Mouse (Mus musculus): ENCODE data around the gene Ddx5. TPM values are rescaled to one million over a fixed set of nuclear protein-coding genes. Genes with fewer than 3 reads are reported as not detected.

Gene Ddx5
- polyA plus RNA-seq, 1 experiment = 218 TPM

DNA sequence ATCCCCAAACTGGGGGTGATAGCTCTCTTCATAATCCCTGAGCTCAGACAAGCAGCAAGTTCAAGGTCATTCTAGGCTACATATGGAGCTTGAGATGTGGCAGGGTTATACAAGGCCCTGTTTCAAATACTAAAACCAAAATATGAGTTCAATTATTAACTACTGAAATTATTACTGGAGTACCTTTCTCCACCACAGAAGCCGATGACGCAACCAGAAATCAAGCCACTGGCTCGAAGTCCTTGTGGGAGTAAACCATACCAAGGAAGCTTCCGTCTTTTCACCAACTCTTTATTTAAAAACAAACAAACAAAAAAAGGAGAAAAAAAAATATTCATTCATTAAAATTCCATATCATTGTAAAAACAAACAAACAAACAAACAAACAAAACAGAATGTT is 12.0 kb downstream of the Ddx5 start:
- peaks cover 36% of the 10 kb centered on the region for H3K79me2 ChIP-seq (ENCODE audit: control insufficient read depth, insufficient read depth)
- peaks cover 77% of the 10 kb centered on the region for H3K36me3 ChIP-seq (ENCODE audit: control insufficient read depth, insufficient read depth)
- no peak overlapping the region for H3ac ChIP-seq (ENCODE audit: control insufficient read depth, insufficient read length, low read depth)
- H3K27me3 ChIP-seq (ENCODE audit: control insufficient read depth, insufficient read depth, insufficient read length) = no peaks in the 10 kb centered on the region
- peaks cover 11% of the 10 kb centered on the region for H3K79me3 ChIP-seq (ENCODE audit: low read depth)
- TF ChIP-seq MAX (IDR thresholded peaks at IDR 0.05) (no peak), CEBPB (IDR thresholded peaks at IDR 0.05; ENCODE audit: low read depth) (peak; percentile 69)
- H3K4me3 ChIP-seq (ENCODE audit: insufficient read depth, poor library complexity, severe bottlenecking) = no peak overlapping the region

DNA sequence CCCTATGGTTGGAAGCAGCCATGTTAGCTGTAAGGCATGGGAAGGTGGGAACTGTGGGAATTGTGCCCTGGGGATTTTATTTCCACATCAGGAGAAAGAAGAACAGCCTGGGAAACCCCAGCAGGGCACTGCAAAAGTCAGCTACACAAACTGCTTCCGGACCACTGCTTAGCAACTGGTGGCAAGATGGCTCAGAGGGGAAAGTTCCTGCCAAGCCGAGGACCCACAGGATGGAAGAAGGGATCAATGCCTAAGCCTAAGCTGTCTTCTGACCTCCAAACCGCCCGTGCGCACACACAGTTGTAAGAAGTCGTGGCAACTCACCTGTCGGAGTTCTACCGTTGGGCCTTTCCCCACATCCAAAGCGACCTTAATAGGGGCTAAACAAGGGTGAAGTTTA is 15.9 kb downstream of the Ddx5 start:
- H3K36me3 ChIP-seq (ENCODE audit: control insufficient read depth, insufficient read depth) = peaks cover 89% of the 10 kb centered on the region
- H3ac ChIP-seq (ENCODE audit: control insufficient read depth, insufficient read length, low read depth) = no peak overlapping the region
- no peak for TF ChIP-seq CEBPB (IDR thresholded peaks at IDR 0.05; ENCODE audit: low read depth)
- no peak for TF ChIP-seq MYOD1 (IDR thresholded peaks at IDR 0.05; ENCODE audit: control insufficient read depth, insufficient read length, low read depth)
- TF ChIP-seq USF1 (IDR thresholded peaks at IDR 0.05; ENCODE audit: low read depth) = no peak
- no peak for TF ChIP-seq CTCF (IDR thresholded peaks at IDR 0.05; ENCODE audit: control insufficient read depth, insufficient read depth, insufficient read length)
- TF ChIP-seq FOSL1 (IDR thresholded peaks at IDR 0.05; ENCODE audit: insufficient read depth, low read length, poor library complexity, severe bottlenecking) = no peak
- no peak for TF ChIP-seq MAX (IDR thresholded peaks at IDR 0.05)
- no peak for TF ChIP-seq MYOG (IDR thresholded peaks at IDR 0.05; ENCODE audit: control insufficient read depth, extremely low read depth, insufficient read length)
- H3K79me2 ChIP-seq (ENCODE audit: control insufficient read depth, insufficient read depth) = peaks cover 19% of the 10 kb centered on the region
- H3K27me3 ChIP-seq (ENCODE audit: control insufficient read depth, insufficient read depth, insufficient read length) = no peaks in the 10 kb centered on the region
- no peak overlapping the region for H3K4me3 ChIP-seq (ENCODE audit: insufficient read depth, poor library complexity, severe bottlenecking)
- peaks cover 6% of the 10 kb centered on the region for H3K79me3 ChIP-seq (ENCODE audit: low read depth)

DNA sequence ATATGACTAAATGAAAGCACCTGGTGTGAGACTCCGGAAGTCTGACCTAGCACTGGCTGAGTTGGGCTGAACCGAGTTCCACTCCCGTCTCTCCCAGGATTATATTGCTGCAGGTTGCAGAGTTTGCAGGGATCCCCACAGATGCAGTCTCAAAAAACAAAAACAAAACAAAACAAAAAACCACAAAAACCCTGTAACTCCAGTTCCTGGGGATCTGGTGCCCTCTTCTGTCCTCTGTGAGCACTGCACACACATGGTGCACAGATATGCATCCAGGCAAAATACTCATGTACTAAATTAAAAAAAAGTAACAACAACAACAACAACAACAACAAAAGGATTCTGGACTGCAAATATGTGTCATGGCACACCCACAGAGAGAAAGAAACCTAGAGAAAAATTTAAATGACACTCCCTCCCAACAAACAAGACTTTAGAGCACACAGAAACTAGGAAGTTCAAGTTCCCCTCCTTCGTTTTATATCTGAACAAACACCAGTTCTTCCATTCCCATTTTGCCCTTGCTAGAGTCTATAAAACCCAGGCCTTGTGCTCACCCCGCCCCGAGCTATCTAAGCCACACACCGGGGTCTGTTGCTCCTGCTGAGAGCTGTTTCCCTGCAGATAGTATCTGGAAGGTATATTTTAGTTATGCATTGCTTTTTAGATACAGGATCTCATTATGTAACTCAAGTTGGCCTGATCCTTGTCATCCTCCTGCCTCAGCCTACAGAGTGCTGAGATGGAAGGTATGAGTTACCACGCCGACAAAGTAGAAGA is 18.6 kb downstream of the Ddx5 start:
- H3K36me3 ChIP-seq (ENCODE audit: control insufficient read depth, insufficient read depth) = peaks cover 92% of the 10 kb centered on the region
- no peak overlapping the region for H3ac ChIP-seq (ENCODE audit: control insufficient read depth, insufficient read length, low read depth)
- TF ChIP-seq MYOG (IDR thresholded peaks at IDR 0.05; ENCODE audit: control insufficient read depth, extremely low read depth, insufficient read length) = no peak
- no peak for TF ChIP-seq USF1 (IDR thresholded peaks at IDR 0.05; ENCODE audit: low read depth)
- H3K27me3 ChIP-seq (ENCODE audit: control insufficient read depth, insufficient read depth, insufficient read length) = no peaks in the 10 kb centered on the region
- H3K79me2 ChIP-seq (ENCODE audit: control insufficient read depth, insufficient read depth) = no peaks in the 10 kb centered on the region
- H3K79me3 ChIP-seq (ENCODE audit: low read depth) = no peaks in the 10 kb centered on the region
- H3K4me3 ChIP-seq (ENCODE audit: insufficient read depth, poor library complexity, severe bottlenecking) = no peak overlapping the region

DNA sequence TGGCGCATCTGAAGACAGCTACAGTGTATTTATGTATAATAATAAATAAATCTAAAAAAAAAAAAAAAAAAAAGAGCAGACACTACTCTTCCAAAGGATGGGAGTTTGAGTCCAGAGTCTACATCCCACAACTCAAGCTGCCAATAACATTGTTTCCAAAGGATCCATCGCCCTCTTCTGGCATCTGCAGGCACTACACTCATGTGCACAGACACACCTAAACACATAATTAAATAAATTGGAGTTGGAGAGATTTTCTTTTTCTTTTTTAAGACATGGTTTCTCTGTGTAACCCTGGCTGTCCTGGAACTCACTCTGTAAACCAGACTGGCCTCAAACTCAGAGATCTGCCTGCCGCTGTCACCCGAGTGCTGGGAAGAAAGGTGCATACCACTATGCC is 21.5 kb downstream of the Ddx5 start:
- peaks cover 76% of the 10 kb centered on the region for H3K36me3 ChIP-seq (ENCODE audit: control insufficient read depth, insufficient read depth)
- TF ChIP-seq FOSL1 (IDR thresholded peaks at IDR 0.05; ENCODE audit: insufficient read depth, low read length, poor library complexity, severe bottlenecking) (no peak), MAX (IDR thresholded peaks at IDR 0.05) (no peak), MYOG (IDR thresholded peaks at IDR 0.05; ENCODE audit: control insufficient read depth, extremely low read depth, insufficient read length) (no peak)

DNA sequence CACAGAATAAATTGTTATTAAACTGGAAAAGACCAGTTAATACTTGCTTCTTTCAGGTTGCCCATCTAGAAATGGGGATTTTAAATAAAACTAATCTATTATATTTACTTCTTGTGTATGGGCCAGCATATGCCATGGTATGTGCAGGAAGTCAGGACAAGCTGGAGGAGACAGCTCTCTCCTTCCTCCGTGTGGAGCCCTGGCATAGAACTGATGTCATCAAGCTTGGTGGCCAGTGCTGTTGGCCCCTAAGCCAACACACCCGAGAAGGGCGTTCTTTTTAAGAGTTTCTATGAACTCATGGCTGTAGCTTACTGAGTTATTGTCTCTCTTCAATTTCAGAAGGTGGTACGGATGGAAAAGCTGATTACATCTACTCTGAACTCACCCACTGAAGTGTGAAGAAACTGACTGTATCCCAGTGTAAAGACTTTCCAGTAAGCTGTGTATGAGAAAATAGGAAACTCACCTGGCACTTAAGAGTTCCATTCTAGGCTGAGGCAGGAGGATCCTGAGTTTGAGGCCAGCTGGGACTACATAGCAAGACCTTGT is 22.3 kb downstream of the Ddx5 start:
- H3K36me3 ChIP-seq (ENCODE audit: control insufficient read depth, insufficient read depth) = peaks cover 67% of the 10 kb centered on the region
- no peak for TF ChIP-seq MYOG (IDR thresholded peaks at IDR 0.05; ENCODE audit: control insufficient read depth, extremely low read depth, insufficient read length)
- no peak for TF ChIP-seq MAX (IDR thresholded peaks at IDR 0.05)

More for the DNA sequence above, 21.5 kb downstream of the Ddx5 start:
- Histone ChIP-seq H3K4me3 (ENCODE audit: insufficient read depth, poor library complexity, severe bottlenecking) (no peak overlapping the region), H3K27me3 (ENCODE audit: control insufficient read depth, insufficient read depth, insufficient read length) (no peaks in the 10 kb centered on the region), H3ac (ENCODE audit: control insufficient read depth, insufficient read length, low read depth) (no peak overlapping the region), H3K79me3 (ENCODE audit: low read depth) (no peaks in the 10 kb centered on the region), H3K79me2 (ENCODE audit: control insufficient read depth, insufficient read depth) (no peaks in the 10 kb centered on the region)

DNA sequence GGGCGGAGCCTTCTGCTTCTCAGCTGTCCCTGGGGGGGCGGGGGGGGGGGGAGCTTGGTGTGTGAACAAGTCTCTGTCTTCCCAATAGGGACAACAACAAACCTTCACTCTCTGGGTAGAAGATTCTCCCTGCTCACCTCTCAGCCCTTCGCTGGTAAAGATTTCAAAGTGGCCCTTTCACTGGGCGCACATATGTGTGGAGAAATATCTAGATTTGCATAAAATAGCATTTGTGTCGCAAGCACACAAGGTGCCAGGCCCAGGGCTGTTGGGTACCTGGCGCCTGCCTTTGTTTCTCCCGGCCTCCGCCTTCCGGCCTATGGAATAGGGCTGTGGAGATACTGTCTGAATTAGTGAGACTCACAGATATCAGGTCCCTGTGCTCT is 26.2 kb downstream of the Ddx5 start:
- TF ChIP-seq USF1 (IDR thresholded peaks at IDR 0.05; ENCODE audit: low read depth) (no peak), MYOD1 (IDR thresholded peaks at IDR 0.05; ENCODE audit: control insufficient read depth, insufficient read length, low read depth) (no peak), FOSL1 (IDR thresholded peaks at IDR 0.05; ENCODE audit: insufficient read depth, low read length, poor library complexity, severe bottlenecking) (no peak), MYOG (IDR thresholded peaks at IDR 0.05; ENCODE audit: control insufficient read depth, extremely low read depth, insufficient read length) (no peak)
- no peaks in the 10 kb centered on the region for H3K79me3 ChIP-seq (ENCODE audit: low read depth)
- no peak overlapping the region for H3ac ChIP-seq (ENCODE audit: control insufficient read depth, insufficient read length, low read depth)
- peaks cover 30% of the 10 kb centered on the region for H3K36me3 ChIP-seq (ENCODE audit: control insufficient read depth, insufficient read depth)
- H3K27me3 ChIP-seq (ENCODE audit: control insufficient read depth, insufficient read depth, insufficient read length) = no peaks in the 10 kb centered on the region
- no peaks in the 10 kb centered on the region for H3K79me2 ChIP-seq (ENCODE audit: control insufficient read depth, insufficient read depth)
- no peak overlapping the region for H3K4me3 ChIP-seq (ENCODE audit: insufficient read depth, poor library complexity, severe bottlenecking)

More for the DNA sequence above, 22.3 kb downstream of the Ddx5 start:
- no peak overlapping the region for H3ac ChIP-seq (ENCODE audit: control insufficient read depth, insufficient read length, low read depth)
- H3K4me3 ChIP-seq (ENCODE audit: insufficient read depth, poor library complexity, severe bottlenecking) = no peak overlapping the region
- H3K79me3 ChIP-seq (ENCODE audit: low read depth) = no peaks in the 10 kb centered on the region
- H3K79me2 ChIP-seq (ENCODE audit: control insufficient read depth, insufficient read depth) = no peaks in the 10 kb centered on the region
- no peaks in the 10 kb centered on the region for H3K27me3 ChIP-seq (ENCODE audit: control insufficient read depth, insufficient read depth, insufficient read length)
